Mouse (Mus musculus) adrenal gland, postnatal 25 days (tissue): ENCODE data around the gene Cort. TPM values are rescaled to one million over a fixed set of nuclear protein-coding genes. Genes with fewer than 3 reads are reported as not detected.
"Not testable (repeated sequence)": the region's sequence is repeated elsewhere in the genome, so short reads cannot be mapped to it uniquely, and the experiment has no call there.

Experiments
- DNase-seq: peaks from one replicate; pipeline ENCODE4 v3.0.0; 2021; ENCODE audit warnings: mixed read lengths
- long read RNA-seq: library from polyadenylated mRNA; stranded (forward); transcript quantifications from one replicate; pipeline ENCODE4 v2.0.0, GENCODE M21; 2021
- total RNA-seq: library from RNA; stranded (reverse); gene quantifications from 2 replicates; pipeline ENCODE4 v1.2.3, GENCODE M21; 2021

Cort gene
- total RNA-seq: 1.5 and 3.0 TPM in 2 replicates
- long read RNA-seq: 0 reads

DNA sequence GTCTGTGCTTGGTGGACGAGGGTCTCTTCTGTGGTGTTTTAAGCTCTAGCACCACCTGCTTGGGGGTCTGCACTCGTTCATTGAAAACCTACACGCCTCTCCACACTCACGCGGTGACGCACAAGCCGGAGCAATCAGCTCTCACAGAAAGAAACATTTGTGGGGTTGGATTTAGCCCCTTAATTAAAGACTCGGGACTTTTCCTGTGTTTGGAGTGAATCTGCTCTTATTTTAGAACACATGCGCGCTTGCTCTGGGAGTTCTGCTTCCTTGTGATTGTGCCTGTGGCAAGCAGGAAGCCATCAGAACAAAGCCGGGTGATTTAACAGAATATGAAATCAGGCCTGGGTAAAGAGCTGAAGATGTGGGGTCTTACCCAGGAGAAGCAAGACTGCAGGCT is at the start of gene Cort:
Cort (minus strand) TSS at position 101 of the 400 bp plus-strand sequence.
- DNase-seq: no peak

- no peak for DNase-seq
Observed at GRCm38 (mm10) chr4:149173661-149174060, 47.1 kb upstream of the Cort start.

GRCm38 (mm10) chr4:149172666-149173065 is 46.1 kb upstream of the Cort start:
- DNase-seq: peak; percentile 38

DNA sequence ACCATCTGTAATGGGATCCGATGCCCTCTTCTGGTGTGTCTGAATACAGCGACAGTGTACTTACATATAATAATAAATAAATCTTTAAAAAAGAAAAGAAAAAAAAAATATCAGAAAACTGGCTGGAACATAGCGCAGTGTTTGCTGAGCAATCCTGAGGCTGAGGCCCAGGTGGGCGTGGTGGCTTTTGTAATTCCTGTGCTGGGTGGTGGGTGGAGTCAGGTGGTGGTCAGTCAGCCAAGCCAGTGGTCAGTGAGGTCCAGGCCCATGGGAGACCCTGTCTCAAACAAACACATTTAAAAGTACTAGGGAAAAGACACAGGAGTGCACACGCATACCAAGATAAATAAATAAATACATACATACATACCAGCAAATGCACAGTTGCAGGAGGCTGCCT is 45.5 kb upstream of the Cort start:
- no peak for DNase-seq

DNA sequence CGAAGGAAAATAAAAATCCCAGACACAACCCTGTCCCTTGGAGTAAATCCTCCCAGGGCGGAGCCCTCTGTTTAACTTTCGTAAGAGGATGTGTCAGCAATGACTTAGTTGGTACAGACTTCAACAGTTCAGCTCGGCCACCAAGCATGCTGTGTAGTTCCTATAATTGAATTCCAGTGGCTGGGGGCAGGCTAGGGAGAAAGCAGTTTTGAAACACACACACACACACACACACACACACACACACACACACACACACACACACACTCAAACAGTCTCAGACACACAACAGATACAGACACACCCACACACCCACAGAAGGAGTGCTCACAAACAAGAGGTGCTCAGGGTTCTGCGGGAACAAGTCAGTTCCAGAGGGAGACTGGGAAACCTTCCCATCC is 45.0 kb upstream of the Cort start:
- DNase-seq: no peak

DNA sequence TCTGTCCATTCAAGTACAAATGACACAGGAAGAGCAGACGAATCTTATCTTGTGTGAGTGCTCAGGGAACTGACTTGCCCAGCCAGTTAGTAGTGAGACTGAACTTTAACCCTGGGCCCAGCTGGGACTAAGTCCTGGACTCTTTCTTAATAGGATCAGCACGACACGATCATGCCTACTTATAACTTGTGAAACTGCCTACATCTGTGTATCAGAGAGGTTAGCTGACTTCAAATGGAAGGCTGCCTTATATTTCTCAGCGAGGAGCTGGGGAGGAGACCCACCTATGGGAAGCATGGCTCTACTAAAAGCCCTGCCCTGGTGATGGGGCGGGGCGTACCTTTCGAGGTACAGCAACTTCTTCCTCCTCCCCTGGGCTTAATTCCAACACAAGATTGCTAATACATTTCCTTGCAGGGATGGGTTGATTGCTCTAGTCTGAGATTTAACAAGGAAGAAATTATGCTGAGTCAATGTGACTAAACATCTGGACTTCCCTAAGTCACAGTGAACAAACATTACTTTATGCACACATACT is 43.9 kb upstream of the Cort start:
- no peak for DNase-seq

DNA sequence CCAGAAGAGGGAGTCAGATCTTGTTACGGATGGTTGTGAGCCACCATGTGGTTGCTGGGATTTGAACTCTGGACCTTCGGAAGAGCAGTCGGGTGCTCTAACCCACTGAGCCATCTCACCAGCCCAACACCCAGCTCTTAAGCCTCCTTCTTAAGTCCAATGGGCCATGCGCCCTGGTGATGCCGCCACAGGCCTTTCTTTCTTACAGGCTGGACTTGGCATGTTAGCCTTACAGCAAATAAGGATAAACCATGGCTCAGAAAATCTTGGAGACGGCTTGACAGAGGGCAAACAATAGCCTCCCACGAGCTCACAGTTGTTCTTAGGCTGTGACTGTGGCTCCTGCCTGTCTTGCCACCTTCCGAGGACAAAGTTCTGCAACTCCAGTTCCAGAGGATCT is 43.4 kb upstream of the Cort start:
- not testable (repeated sequence) for DNase-seq

DNA sequence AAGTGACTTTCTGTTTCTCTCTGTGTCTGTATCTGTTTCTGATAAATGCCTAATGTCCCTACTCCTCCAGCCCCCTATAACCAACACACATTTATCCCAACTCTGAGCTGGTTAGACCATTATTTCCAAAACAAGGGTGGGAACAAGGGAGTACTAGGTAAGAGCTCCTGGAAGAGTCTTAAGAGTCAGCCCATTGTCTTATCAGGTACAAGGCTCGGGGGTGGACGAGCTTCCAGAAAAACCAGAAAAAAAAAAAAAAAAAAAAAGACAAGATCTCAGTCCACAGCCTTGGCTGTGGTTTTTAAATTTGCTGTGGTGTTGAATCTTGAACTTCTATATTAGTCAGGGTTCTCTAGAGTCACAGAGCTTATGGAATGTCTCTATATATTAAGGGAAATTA is 41.5 kb upstream of the Cort start:
- DNase-seq: no peak

DNA sequence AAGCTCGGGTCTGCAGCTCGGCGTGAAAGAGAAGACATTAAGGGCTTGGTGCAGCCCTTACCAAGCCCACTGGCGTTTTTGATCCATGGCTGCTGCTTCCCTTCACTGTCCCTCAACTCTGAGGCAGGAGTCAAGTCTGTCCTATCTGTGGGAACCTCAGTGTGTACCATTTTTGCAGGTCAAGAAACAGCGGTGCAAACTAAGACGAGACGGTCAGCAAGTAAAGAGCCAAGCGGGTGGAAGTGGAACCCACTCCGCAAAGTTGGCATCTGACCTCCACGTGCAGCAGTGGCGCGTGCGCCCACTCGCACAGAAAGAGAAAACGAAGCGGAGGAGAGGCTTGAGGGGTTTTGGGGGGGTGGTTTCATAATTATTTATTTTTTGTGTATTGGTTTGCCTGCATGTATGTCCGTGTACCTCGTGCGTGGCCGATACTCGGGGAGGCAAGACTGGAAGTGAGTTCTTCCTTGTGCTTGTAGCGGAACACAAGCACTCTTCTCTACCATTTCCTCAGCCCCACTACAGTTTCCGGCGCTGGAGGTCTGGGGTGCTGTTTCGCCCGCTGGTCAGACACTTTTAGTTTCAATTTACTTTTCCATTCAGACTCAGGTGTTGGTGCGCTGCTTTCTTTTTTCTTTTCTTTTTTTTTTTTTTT is 40.5 kb upstream of the Cort start:
- peak; percentile 38 for DNase-seq

DNA sequence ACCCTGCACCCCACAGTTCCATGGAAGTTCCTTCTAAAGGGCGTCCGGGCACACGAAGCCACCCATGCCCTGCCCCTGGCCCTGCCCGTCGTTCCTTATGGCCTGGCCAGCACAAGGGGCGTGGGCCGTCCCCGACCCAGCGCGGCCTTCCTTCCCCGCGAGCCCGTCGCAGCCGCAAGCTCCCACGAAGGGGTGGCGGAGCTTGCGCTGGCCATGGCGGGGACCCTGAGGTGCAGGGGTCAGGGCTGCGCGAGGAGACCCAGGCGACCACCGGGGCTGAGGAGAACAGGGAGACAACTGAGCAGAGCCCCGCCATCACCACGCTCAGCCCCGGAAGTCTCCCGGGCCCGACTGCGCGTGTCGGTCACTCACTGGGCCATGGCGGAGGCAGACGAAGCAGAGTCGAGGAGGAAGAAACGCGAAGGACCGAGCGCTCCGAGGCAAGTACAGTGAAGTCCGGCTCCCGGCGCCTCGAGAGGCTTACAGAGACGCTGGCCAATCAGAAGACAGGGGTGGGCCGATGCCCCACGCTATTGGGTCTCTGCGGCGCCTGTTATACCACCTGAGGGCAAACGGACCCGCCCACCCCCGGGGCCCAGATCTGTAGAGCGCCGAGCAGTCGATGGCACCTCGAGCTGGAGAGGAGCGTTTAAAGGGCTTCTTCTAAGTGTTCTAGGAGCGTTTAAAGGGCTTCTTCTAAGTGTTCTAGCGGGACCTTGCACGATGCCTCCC is 39.8 kb upstream of the Cort start, which contains the start of gene Pgd:
Pgd (minus strand) TSS at position 557 of the 732 bp plus-strand sequence.
- DNase-seq: peak; percentile 96

DNA sequence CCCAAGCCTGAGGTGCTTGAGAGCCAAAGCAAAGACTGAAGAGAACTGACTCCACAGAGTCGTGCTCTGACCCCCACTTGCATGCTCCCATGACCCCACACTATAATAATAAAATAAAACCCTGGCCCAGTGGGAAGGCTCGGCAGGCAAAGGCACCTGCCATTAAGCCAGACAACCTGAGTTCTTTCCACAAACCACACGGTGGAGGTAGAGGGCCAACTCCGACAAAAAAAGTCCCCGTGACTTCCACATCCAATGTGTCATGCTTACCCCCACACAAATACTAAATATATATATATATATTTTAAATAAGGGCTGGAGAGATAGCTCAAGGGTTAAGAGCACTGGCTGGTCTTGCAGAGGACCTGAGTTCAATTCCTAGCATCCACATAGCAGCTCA is 37.6 kb upstream of the Cort start:
- DNase-seq: no peak

GRCm38 (mm10) chr4:149163196-149163595 is 36.6 kb upstream of the Cort start:
- no peak for DNase-seq

GRCm38 (mm10) chr4:149161166-149161565 is 34.6 kb upstream of the Cort start:
- peak; percentile 53 for DNase-seq

- DNase-seq: no peak
Observed at GRCm38 (mm10) chr4:149159891-149160290, 33.3 kb upstream of the Cort start.

- no peak for DNase-seq
Observed at GRCm38 (mm10) chr4:149159203-149159602, 32.6 kb upstream of the Cort start.

- DNase-seq: no peak
Observed at GRCm38 (mm10) chr4:149157415-149157973, 30.9 kb upstream of the Cort start.

DNA sequence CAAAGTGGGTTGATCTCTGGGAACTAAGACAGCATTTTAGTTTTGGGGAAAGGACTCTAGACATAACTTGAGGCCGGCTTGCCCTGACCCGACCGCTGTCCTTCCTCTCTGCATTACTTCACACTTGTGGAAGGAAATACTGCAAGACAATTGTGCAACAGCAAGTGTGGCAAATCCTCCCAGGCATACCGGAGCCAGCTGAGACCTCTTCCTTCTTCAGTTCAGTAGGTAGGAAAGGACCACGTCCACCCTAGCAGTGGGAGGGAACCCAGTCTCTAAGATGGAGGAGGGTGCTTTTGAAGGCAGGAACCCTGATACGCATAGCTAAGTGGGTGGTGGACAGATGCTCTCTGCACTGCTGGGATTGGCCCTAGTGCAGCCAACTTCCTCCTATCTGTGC is 29.1 kb upstream of the Cort start:
- DNase-seq: no peak

DNA sequence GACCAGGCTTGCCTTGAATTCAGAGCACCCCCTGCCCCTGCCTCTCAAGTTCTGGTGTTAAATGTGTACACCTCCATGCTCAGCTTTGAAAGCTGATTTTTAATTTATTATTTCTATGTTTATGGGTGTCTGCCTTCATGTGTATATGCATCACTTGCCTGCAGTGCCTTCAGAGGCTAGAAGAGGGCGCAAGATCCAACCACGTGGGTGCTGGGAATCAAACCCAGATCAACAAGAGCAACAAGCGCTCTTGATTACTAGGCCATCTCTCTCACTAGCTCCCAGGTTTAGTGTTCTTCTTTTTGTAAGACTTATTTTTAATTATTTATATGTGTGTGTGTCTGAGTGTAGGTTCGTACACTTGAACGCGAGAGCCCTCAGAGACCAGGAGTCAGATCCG is 28.3 kb upstream of the Cort start:
- no peak for DNase-seq

GRCm38 (mm10) chr4:149150721-149151120 is 24.2 kb upstream of the Cort start:
- no peak for DNase-seq

GRCm38 (mm10) chr4:149150256-149150655 is 23.7 kb upstream of the Cort start:
- peak; percentile 35 for DNase-seq

GRCm38 (mm10) chr4:149149611-149150010 is 23.0 kb upstream of the Cort start:
- peak; percentile 72 for DNase-seq

GRCm38 (mm10) chr4:149149196-149149595 is 22.6 kb upstream of the Cort start:
- no peak for DNase-seq

DNA sequence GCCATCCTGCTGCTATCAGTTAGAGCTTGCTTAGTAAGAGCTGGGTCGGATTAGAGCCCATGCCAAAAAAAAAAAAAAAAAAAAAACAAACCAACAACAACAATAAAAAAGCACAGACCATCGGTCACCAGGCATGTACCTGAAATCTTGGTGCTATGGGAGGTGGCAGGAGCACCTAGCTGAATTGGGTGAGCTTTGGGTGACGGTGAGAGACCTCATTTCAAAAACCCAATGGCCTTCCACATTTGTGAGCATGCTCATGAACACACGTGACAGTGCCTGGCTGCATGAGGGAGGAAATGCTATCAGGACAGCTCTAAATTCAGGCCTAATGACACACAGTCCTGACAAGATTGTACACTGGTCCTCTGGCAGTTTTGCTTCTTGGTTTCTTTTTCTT is 21.5 kb upstream of the Cort start:
- DNase-seq: no peak
